Mouse (Mus musculus): ENCODE results near the gene Nova2.

Nova2 gene

DNA sequence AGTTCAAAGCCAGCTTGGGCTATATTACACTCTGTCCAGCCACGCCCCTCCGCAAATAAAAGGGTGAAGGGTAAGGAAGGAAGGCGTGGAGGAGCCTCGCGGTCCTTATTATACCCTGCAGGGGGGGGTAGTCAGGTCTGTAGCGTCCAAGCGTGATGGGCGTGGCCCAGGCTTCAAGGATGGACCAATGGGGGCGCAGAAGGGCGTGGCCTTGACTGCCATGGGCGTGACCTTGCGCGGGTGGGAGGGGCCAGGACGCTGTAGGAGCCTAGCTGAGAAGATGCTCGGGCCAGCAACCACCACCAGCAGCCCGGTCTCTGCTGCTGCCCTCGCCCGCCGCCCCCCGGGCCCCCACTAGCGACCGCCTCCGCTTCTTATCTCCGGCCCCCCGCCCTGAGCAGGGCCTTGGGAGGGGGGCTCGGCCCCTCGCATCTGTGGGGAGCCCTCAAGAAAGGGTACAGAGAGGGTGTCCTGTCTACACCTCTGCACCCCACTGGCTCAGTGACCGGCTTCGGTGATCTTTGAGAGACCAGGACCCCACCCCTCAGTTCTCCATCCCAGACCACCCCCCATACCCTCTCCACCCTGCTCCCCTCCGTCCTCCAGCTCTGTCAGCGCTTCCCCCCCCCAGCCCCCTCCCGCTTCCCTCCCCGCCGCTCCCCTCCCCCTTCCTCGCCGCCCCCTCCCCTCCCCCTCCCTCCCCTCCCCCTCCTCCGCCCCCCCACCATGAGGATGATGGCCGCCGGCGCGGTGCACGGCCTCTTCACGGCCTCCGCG, at the start of gene Nova2:
Gene Nova2 (plus strand): TSS at position 727 of the 777 bp plus-strand sequence.
- peak; percentile 97 for DNase-seq (ENCODE audit: low spot score)

- no peak for DNase-seq (ENCODE audit: low spot score)
Measured at GRCm38 (mm10) chr7:18878691-18879090, 47.0 kb upstream of the Nova2 start.

DNA sequence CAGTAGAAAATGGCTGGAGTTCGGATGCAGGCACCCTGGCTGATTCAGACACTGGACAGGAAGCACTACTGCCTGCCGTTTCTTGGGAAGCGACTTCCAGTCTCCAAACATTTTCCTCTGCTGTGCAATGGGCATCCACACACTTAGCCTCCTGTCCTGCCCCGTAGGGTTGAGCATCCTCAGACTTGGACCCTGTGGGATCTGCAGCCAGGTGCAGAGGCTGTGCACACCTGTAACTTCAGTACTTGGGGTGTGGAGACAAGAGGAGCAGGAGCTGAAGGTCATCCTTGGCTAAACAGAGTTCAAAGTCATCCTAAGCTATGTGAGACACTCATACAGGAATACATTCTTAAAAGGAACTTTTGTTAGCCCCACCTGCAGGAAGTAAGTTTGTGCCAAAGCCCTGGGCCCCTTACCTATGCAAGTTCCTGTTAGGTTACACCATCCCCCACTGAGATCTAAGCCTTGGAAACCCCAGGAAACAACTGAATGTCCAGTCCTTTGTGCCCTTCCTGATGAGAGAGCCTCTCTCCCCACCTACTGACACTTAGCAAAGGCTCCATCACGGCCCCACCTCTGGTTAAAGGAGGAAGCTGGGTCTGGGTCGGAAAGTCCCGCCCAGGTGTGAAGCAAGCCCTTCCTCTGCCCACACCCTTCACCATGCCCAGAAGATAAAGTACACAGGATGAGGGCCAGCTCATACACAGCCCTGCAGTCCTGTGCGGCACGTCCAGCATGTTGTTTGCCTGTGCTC, 41.5 kb upstream of the Nova2 start:
- DNase-seq (ENCODE audit: low spot score), result no peak

- no peak for DNase-seq (ENCODE audit: low spot score)
Measured at GRCm38 (mm10) chr7:18884745-18885422, 40.8 kb upstream of the Nova2 start.

DNA sequence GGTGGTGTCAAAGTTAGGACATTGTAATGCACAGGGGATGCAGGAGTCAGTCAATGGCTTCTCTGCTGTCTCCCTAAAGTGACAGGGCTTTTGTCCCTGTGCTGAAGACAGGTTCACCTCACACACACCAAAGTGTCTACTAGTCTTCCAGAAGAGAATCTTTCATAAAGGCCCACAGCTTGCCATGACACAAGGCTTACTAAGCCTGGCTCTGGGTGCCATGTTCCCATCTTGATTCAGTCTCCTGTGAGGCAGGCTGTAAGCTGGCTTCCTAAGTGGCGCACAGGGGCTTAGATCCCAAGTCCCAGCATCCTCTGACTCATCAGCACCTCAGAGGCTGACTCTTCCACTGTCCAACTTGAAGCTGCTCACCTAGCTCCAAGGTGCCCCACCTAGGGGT, 38.7 kb upstream of the Nova2 start:
- DNase-seq (ENCODE audit: low spot score), result no peak

DNA sequence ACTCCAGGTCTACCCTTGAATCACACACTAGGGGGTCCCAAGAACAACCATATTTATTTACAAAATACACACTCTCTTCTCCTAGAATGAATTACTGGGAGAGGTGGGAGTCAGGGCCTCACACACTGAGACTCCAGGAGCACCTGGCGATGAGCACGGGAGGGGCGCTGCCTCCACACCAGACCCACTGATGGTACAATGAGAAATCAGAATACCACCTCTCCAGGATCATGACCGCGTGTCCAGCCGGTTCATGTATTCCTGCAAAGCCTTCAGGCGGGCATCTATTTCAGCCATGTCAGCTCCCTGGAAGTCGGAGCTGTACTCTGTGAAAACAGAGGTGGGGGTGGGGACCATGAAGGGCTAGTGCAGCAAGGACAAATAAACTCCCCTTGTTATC, 34.8 kb upstream of the Nova2 start:
- DNase-seq (ENCODE audit: low spot score), result no peak

DNA sequence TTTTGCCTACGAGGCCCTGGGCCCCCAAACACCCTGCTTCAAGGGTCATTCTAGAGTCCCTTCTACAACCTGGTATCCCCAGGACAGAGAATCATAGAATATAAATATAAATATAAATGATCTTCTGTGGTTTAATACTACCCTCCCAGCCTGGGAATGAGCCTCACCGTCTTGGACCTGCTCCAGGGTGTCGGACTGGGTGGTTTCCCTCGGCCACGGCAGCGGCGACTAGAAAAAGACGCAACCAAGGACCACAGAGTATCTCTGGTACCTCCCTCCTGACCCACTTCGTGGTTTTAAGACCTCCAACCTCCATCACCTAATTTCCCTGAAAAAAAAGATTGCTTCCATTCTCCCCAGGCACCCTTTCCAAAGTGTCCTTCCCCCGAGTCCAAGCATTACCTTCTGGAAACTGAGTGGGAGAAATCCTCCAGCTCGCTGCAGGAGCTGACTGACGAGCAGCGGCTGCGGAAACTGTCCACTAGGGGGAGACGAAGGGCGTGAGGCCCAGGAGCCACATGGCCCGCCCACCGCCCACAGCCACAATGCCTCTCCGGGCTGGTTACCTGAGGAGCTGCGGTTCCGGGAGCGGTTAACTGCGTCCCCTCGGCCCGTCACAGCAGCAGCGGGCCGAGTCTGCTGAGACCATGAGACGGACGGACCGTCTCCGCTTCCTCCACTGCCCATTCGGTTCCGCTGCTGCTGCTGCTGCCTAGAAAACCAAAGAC, 33.7 kb upstream of the Nova2 start:
- DNase-seq (ENCODE audit: low spot score), result peak; percentile 93

DNA sequence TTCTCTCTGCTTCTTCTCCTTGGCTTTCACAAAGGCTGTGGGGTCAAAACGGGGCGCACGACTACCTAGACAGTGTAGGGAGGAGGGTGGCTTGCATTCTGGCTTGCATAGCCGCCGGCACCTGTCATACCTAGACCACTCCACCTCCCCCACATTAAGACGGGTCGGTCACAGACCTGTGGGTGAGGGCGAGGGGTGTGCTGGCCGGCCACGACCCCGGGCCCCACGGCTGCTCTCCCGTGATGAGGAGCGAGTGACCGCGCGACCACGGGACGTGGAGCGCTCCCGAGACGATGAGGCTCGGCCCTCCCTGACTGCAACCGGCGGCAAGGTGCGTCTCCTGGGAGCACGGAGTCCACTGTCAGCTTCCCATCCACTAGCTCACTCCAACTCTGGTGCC, 32.7 kb upstream of the Nova2 start:
- DNase-seq (ENCODE audit: low spot score), result no peak

DNA sequence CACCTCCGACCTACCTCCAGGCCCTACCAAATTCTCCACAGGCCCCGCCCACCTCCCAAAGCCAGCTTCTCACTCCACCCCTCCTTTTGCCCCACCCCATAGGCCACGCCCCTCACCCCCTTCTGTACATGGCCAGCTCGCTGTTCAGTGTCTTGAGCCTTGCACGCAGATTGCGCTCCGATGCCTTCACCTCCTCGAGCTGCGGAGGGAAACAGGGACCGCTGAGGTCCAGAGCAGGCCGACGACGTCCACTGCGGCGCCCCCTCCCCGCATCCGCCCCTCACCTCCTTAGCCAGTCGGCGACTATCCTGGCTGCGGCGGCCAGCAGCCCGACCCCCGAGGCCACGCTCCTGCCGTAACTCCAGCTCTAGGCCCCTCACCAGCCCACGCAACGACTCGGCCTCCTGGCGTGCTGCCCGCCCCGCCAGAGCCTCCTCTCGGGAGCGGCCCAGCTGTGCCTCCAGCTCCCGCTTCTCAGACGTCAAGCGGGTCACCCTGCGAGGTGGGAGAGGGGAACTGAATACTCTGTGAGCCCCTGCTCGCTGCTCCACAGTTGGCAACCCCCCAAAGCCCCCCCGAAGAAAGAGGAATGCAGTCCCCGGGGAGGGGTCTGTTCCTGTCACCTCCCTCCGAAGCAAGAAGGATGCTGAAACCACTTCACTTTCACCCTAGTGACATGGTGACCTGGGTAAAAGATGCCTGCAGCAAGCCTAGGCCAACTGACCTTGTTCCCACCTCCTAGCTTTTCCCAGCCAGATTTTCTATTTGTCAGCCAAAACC, 31.8 kb upstream of the Nova2 start:
- DNase-seq (ENCODE audit: low spot score), result peak; percentile 78

GRCm38 (mm10) chr7:18896536-18896935, 29.2 kb upstream of the Nova2 start:
- peak; percentile 70 for DNase-seq (ENCODE audit: low spot score)

- no peak for DNase-seq (ENCODE audit: low spot score)
Measured at GRCm38 (mm10) chr7:18900513-18900912, 25.2 kb upstream of the Nova2 start.

- DNase-seq (ENCODE audit: low spot score), result no peak
Measured at GRCm38 (mm10) chr7:18902486-18902885, 23.2 kb upstream of the Nova2 start.

GRCm38 (mm10) chr7:18904971-18905370, 20.7 kb upstream of the Nova2 start:
- no peak for DNase-seq (ENCODE audit: low spot score)

DNA sequence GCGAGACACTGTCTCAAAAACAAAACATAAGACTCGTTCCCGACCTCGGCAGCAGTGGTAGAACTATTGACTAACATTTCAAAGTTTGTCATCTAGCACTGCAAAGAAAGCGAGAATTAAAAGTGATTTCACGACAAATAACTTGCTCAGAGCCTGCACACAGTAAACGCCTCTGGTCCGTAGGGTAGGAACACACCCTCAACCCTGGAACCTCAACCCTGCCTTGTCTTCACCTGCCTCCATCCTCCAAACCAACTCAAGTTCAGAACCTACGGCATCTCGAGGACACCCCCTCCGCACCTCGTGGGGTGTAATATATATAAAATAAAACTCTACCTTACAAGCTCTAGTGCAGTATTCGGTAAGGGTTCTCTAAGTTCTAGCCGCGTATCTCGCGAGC, 15.9 kb upstream of the Nova2 start:
- DNase-seq (ENCODE audit: low spot score), result no peak

GRCm38 (mm10) chr7:18910241-18910831, 15.4 kb upstream of the Nova2 start, which contains the start of gene Ccdc61:
TSS of gene Ccdc61 (minus strand) at chr7:18910415.
- peak; percentile 100 for DNase-seq (ENCODE audit: low spot score)

- DNase-seq (ENCODE audit: low spot score), result no peak
Measured at GRCm38 (mm10) chr7:18916254-18916653, 9.4 kb upstream of the Nova2 start.

DNA sequence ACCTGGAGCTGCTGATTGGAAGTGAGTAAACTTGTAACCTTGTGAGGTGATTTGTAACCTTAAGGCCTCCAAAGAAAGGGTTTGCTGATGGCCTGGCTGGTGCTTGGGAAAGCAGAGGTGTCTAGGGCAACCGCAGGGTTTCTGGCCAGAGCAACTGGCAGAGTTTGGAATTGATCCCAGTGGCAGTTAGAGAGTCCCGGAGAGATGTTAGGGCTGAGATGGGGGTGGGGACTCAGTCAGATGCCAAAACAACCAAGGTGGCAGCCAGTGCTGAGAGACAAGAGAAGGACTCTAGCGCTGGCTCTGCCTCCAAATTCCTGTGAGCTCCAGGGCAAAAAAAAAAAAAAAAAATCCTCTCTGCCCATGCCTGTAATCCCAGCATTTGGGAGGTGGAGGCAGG, 7.8 kb upstream of the Nova2 start:
- DNase-seq (ENCODE audit: low spot score), result no peak

- DNase-seq (ENCODE audit: low spot score), result peak; percentile 73
Measured at GRCm38 (mm10) chr7:18921069-18921468, 4.6 kb upstream of the Nova2 start.

DNA sequence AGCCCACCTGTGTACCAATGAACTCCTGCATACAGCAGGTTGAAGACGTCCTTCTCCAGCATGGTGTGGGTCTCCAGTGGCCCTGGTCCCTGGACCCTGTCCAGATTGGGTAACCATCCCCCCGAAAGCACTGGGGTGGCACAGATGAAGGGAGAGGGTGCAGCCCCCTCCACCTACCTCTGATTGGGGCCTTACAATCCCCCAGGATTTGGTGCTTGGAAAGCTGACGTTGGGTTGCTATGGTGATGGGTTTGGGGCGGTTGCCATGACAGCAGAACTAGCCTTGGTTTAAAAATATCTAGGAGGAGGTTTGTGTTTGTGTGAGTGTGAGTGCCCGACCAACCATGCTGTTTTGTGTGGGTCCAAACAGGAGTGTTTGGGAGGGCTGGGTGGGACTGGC, 2.9 kb upstream of the Nova2 start:
- peak; percentile 54 for DNase-seq (ENCODE audit: low spot score)

GRCm38 (mm10) chr7:18923267-18923666, 2.4 kb upstream of the Nova2 start:
- no peak for DNase-seq (ENCODE audit: low spot score)

DNA sequence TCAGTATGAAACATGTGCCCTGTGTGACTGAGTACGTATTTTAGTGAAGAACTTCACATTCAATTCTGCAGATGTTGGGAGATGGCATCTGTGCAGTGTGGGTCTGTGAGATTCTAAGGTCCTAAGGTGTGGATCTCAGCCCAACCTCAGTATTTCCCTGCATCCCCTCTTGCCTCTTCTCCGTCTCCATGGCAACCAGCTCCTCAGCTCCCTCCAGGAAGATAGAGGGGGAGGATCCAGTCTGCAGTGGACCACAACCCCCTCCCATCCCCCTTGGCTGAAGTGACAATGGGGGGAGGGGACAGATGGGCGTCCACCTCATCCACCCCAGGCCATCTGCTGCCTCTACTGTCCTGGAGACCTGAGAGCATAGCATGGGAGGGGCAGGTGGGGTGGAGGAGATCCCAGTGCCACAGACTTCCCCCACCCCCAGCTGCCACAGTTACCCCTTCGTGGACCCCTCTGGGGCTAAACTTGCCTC, 1.9 kb upstream of the Nova2 start:
- peak; percentile 71 for DNase-seq (ENCODE audit: low spot score)
